Mouse (Mus musculus) neural tube, embryonic 14.5 days (tissue): ENCODE data around the gene Ak4. TPM values are rescaled to one million over a fixed set of nuclear protein-coding genes. Genes with fewer than 3 reads are reported as not detected.

Experiments
- ATAC-seq: fragments of 200-750 bp; cut with Nextera tagmentation; 2 replicates; pipeline ENCODE4 v1.8.0; 2017; ENCODE audit warnings: low read depth, mild to moderate bottlenecking, moderate TSS enrichment, moderate library complexity
- H3K27ac ChIP-seq: fragments of 300-500 bp; sonication (generic); 2 replicates; pipeline ENCODE4 v1.5.1; 2014; ENCODE audit warnings: low read depth, mild to moderate bottlenecking, control low read depth, low read length, moderate library complexity, mixed read lengths
- H3K27me3 ChIP-seq: fragments of 300-500 bp; sonication (generic); 2 replicates; pipeline ENCODE4 v1.6.1; 2014; ENCODE audit warnings: low read length; ENCODE audit not compliant: control insufficient read depth, insufficient read depth
- H3K36me3 ChIP-seq: fragments of 300-500 bp; sonication (generic); 2 replicates; pipeline ENCODE4 v1.6.1; 2014; ENCODE audit warnings: low read length, mixed read lengths; ENCODE audit not compliant: control insufficient read depth, insufficient read depth
- H3K4me1 ChIP-seq: fragments of 300-500 bp; sonication (generic); 2 replicates; pipeline ENCODE4 v1.6.1; 2014; ENCODE audit warnings: low read length; ENCODE audit not compliant: control insufficient read depth, insufficient read depth
- H3K4me2 ChIP-seq: fragments of 300-500 bp; sonication (generic); 2 replicates; pipeline ENCODE4 v1.6.1; 2014; ENCODE audit warnings: mild to moderate bottlenecking, low read depth, low read length, control low read depth
- H3K4me3 ChIP-seq: fragments of 300-500 bp; sonication (generic); 2 replicates; pipeline ENCODE4 v1.5.1; 2014; ENCODE audit warnings: low read depth, low read length, control low read depth, mixed read lengths
- H3K9ac ChIP-seq: fragments of 300-500 bp; sonication (generic); replicated peaks from 2 replicates; pipeline ENCODE4 v1.6.1; 2014; ENCODE audit warnings: low read depth, mild to moderate bottlenecking, control low read depth, low read length, mixed read lengths
- H3K9me3 ChIP-seq: fragments of 300-500 bp; sonication (generic); 2 replicates; pipeline ENCODE4 v1.6.1; 2016; ENCODE audit warnings: low read length; ENCODE audit not compliant: control insufficient read depth
- WGBS: fragments of 180-500 bp; shearing (Covaris S2); extraction: QIAGEN DNeasy Blood & Tissue Kit; methylation state at CpG from one replicate; pipeline ENCODE4 v1.1.7; 2014; 5-methylcytosine and 5-hydroxymethylcytosine counted together
- polyA plus RNA-seq: library from polyadenylated mRNA; unstranded; fragments of >200 nt; fragmentation: Nextera tagmentation; extraction: Ambion mirVana; gene quantifications from 2 replicates; pipeline ENCODE4 v1.2.1, GENCODE M21; 2014

Gene Ak4
- polyA plus RNA-seq, 1 experiment from 2014 or later = 2.0 TPM

GRCm38 (mm10) chr4:101427886-101428680 lies 9.0 kb downstream of the Ak4 start:
- Histone ChIP-seq H3K9ac (no peak overlapping the region), H3K4me2 (no peak overlapping the region), H3K9me3 (no peaks in the 10 kb centered on the region), H3K27ac (no peak overlapping the region), H3K4me1 (no peaks in the 10 kb centered on the region), H3K4me3 (no peak overlapping the region), H3K27me3 (no peaks in the 10 kb centered on the region), H3K36me3 (no peaks in the 10 kb centered on the region)
- WGBS = 90% methylated on average over 11 of the region's 11 CpGs
- ATAC-seq = no peak

DNA sequence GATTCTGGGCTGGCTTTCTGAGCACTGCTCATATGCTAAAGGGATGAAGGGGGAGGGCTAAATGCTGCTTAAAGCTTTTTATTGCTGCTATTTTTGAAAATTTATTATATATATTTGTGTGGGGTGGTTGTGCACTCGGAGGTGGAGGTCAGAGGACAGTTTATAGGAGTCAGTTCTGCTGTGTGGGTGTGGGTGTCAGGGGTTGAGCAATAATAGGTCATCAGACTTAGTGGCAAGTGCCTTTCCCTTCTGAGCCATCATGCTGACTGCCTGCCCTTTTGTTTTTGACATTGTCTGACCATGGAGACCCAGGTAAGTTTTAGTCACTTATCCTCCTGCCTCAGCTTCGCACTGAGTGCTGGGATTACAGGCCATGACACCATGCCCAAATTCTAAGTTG lies 10.0 kb downstream of the Ak4 start:
- no peak for ATAC-seq
- H3K9ac ChIP-seq = no peak overlapping the region
- 92% methylated on average over 2 of the region's 2 CpGs for WGBS

GRCm38 (mm10) chr4:101430000-101430399 lies 10.9 kb downstream of the Ak4 start:
- Histone ChIP-seq H3K9me3 (no peaks in the 10 kb centered on the region), H3K27me3 (no peaks in the 10 kb centered on the region), H3K9ac (no peak overlapping the region), H3K4me2 (no peak overlapping the region), H3K4me1 (no peaks in the 10 kb centered on the region), H3K27ac (no peak overlapping the region), H3K4me3 (no peak overlapping the region), H3K36me3 (no peaks in the 10 kb centered on the region)
- WGBS = 98% methylated on average over 6 of the region's 6 CpGs
- ATAC-seq = no peak

More for the DNA sequence above, 10.0 kb downstream of the Ak4 start:
- Histone ChIP-seq H3K4me3 (no peak overlapping the region), H3K4me1 (no peaks in the 10 kb centered on the region), H3K4me2 (no peak overlapping the region), H3K27me3 (no peaks in the 10 kb centered on the region), H3K27ac (no peak overlapping the region), H3K9me3 (no peaks in the 10 kb centered on the region), H3K36me3 (no peaks in the 10 kb centered on the region)

DNA sequence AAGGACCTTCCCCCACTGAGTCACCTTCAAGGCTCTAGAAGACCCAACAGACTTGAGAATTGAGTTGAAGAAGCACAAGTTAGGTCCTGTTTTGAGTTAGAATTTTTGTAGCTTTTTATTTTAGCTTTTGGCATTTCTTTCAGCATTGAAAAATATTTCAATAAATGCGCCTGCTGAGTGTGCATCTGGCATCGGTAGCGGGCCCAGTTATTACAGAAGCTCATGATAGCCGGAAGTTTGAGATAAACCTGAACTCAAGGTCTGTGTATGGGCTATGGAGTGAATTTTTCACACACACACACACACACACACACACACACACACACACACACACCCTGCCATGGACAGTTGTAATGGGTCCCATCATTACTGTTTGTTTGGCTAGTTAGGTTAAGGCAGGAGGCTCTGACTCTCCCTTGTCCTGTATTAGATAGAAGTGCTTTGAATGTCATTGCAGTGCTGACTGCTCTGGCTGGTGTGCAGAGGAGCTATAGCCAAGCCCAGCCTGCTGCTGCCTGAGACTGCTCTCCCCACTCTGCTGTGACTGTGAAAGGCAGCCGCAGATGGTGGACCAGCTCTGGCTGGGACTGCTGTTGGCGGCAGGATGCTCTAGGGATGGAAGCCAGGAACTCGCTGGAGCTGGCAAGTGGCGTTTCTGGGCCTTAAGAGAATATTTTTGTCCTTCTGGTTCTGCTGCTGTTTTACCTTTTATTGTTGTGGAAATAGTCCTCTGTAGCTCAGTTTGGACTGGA lies 17.9 kb downstream of the Ak4 start:
- no peaks in the 10 kb centered on the region for H3K9me3 ChIP-seq
- H3K27me3 ChIP-seq = no peaks in the 10 kb centered on the region
- H3K4me1 ChIP-seq = no peaks in the 10 kb centered on the region
- WGBS = 75% methylated on average over 8 of the region's 8 CpGs
- no peak overlapping the region for H3K4me3 ChIP-seq
- H3K36me3 ChIP-seq = no peaks in the 10 kb centered on the region
- H3K4me2 ChIP-seq = no peak overlapping the region
- no peak overlapping the region for H3K27ac ChIP-seq
- ATAC-seq = peak; percentile 82; the same call in 1 of the 2 replicates
- no peak overlapping the region for H3K9ac ChIP-seq

GRCm38 (mm10) chr4:101438271-101438670 lies 19.2 kb downstream of the Ak4 start:
- Histone ChIP-seq H3K4me2 (no peak overlapping the region), H3K27me3 (no peaks in the 10 kb centered on the region), H3K4me1 (no peaks in the 10 kb centered on the region), H3K9ac (no peak overlapping the region), H3K4me3 (no peak overlapping the region), H3K9me3 (no peaks in the 10 kb centered on the region), H3K36me3 (no peaks in the 10 kb centered on the region), H3K27ac (no peak overlapping the region)
- 83% methylated on average over 8 of the region's 8 CpGs for WGBS
- ATAC-seq = no peak

DNA sequence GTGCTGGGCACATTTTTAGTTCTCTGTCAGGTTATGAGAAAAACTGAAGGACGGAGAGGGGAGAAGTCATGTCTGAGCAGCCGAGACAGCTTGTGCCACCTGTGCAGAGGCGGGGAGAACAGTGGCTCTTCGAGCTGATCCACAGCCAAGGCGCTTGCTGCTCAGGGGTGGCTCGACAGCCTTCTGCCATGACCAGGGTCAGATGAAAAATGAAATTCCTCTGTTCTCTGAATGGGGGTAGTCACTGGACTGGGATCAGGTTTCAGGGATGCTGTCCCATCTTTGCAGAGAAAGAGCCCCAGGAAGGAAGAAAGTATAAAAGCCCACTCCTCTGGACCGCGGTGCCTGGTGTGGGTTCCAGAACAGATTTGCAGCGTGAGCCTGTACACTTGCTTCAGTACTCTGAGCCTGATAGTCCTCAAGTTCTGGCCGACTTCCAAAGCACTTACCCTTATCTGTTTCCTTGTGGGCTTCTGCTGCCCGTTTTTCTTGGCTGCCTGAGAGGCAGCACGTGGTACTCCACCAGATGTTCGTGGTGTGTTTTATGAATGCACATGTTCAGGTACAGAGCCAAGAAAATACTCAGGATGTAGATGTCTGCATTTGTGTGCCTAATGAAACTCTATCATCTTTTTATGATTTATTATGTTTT lies 20.8 kb downstream of the Ak4 start:
- peak; percentile 81; the same call in 1 of the 2 replicates for ATAC-seq
- Histone ChIP-seq H3K9me3 (no peaks in the 10 kb centered on the region), H3K4me1 (no peaks in the 10 kb centered on the region), H3K4me3 (no peak overlapping the region), H3K9ac (no peak overlapping the region), H3K4me2 (no peak overlapping the region), H3K27ac (no peak overlapping the region; the same call in 1 of the 2 replicates), H3K27me3 (no peaks in the 10 kb centered on the region), H3K36me3 (no peaks in the 10 kb centered on the region)
- WGBS = 66% methylated on average over 13 of the region's 13 CpGs

DNA sequence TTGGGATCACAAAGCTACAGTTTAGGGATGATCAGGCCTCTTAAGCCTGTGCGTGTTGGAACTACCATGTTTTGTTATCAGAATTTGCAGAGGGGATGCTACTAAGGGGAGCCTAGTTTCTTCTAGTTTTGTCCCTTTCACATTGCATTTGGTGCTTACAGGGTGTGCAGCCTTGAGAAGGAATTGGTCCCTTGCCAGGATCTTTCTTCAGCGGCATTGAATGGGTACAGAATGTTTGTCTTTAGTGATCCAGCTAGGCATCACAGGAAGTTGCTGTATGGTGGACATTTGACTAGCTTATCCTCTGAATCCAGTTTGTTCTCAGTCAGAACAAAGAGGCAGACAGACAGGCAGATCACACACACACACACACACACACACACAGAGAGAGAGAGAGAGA lies 23.7 kb downstream of the Ak4 start:
- ATAC-seq = peak; percentile 28; the same call in 1 of the 2 replicates

DNA sequence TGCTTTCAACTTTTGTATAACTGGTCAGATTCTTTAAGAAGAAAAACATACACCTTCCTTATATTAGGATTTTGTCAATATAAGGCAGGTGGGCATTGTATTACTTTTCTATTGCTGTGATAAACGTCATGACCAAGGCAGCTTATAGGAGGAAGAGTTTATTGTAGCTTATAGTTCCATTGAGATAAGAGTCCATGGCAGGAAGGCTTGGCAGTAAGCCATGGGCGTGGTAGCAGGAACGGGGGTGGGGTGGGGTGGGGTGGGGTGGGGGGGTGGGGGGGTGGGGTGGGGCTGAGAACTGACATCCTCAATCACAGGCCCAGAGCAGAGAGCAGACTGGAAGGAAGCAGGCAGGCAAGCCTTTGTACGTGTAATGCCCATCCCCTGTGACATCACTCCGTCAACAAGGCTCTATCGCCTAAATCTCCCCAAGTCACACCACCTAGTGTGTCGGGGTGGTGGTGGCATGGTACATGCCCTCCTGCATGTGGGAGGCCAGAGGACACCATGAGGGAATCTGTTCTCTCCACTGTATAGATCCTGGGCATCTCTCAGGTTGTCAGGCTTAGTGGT lies 24.4 kb downstream of the Ak4 start:
- no peaks in the 10 kb centered on the region for H3K27me3 ChIP-seq
- no peak overlapping the region for H3K4me2 ChIP-seq
- no peaks in the 10 kb centered on the region for H3K4me1 ChIP-seq
- no peak for ATAC-seq
- no peaks in the 10 kb centered on the region for H3K36me3 ChIP-seq
- H3K27ac ChIP-seq = no peak overlapping the region
- H3K4me3 ChIP-seq = no peak overlapping the region
- no peak overlapping the region for H3K9ac ChIP-seq
- no peaks in the 10 kb centered on the region for H3K9me3 ChIP-seq
- WGBS = 80% methylated on average over 7 of the region's 7 CpGs

More for the DNA sequence above, 23.7 kb downstream of the Ak4 start:
- no peak overlapping the region for H3K4me3 ChIP-seq
- 76% methylated on average over 2 of the region's 2 CpGs for WGBS
- H3K27ac ChIP-seq = no peak overlapping the region
- H3K36me3 ChIP-seq = no peaks in the 10 kb centered on the region
- no peak overlapping the region for H3K4me2 ChIP-seq
- H3K9ac ChIP-seq = no peak overlapping the region
- no peaks in the 10 kb centered on the region for H3K4me1 ChIP-seq
- no peaks in the 10 kb centered on the region for H3K27me3 ChIP-seq
- H3K9me3 ChIP-seq = no peaks in the 10 kb centered on the region
